Mouse (Mus musculus) T-helper 1 cell (primary cell): ENCODE measurements at regions not wholly inside any gene's neighbourhood (a gene's known extent, or its start where the extent isn't known, plus 50 kb on each side); places are given as distances from the start of the nearest gene placed in this dataset.
"Not testable (repeated sequence)": the region's sequence is repeated elsewhere in the genome, so short reads cannot be mapped to it uniquely, and the experiment has no call there.

Source experiments
- in situ Hi-C: fragments of 300-600 bp; cut with MboI, MseI; formaldehyde crosslinking; loops from one replicate; pipeline ENCODE4 v1.15.1; 2025; ENCODE audit warnings: high pct_unique_total_duplicates

DNA sequence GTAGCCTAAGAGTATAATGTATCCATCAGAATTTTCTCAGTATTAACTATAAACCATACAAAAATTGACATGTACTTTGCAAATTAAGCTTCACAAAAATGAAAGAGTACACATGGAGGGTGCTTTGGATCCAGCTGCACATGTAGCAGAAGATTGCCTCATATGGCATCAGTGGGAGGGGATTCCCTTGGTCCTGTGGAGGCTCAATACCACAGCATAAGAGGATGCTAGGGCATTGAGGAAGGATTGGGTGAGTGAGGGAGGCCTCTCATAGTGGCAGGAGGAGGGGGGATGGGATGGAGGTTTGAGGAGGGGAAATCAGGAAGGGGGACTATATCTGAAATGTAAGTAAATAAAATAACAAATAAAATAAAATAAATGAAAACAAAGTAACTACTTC lies 301.7 kb upstream of the Cntn5 start:
- in situ Hi-C loops: no loop called here

DNA sequence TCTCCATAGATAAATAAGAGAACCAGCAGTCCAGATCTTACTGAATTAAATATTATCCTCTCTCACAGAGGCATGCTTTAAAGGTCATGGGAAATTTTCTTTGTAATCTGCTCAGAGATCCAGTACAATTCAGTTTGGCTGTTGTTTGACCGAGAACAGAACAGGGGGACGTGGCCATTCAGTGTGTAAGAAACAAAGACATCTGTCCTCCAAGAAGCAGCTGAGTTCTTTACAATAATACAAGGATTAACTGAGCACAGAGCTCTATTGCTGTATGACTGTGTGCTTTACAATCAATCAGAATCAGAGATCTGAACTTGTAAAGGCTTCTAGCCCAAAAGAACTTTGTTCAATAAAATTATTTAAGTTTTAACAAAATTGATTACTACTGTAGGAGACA lies 287.6 kb upstream of the Cntn5 start:
- in situ Hi-C loops: no loop called here

DNA sequence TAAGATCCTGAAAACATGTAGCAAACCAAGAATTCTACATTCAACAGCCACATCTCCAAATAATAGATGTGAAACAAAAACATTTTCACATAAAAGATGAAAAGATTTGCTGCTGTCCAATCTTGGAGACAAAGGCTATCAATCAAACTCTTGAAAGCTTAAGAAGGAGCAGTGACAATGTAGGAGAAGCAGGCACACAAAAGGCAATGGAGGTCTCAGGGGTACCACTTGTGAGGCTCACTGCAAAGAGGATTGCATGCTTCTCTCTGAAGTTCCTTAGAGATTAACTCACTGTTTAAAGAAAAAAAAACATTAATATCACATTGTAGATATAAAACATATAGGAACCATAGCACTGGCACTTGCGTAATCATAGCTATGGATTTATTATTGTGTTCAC lies 241.2 kb upstream of the Cntn5 start:
- in situ Hi-C loops: loop anchor here (10.0 kb wide), 1 partner anchor 629 kb away; no protein-coding TSS in a partner anchor

DNA sequence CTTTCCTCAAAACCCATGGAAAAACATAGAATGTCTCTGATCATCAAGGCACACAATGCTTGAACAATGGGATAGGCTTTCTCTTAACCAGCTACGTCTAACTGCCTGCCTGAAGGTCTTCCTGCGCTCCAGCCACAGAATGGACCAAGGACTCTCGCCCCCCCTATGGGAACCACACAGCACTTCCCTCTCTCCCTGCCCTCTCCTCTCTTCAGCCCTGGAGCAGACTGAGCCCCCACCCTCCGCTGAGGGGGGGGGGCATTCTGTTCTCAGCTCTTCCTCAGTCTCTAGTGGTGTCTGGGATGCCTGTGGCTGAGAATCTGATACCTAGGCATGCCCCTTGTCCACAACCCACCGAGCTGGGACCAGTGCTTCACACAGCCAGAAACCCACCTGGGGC lies 222.3 kb upstream of the Cntn5 start:
- in situ Hi-C loops: no loop called here

DNA sequence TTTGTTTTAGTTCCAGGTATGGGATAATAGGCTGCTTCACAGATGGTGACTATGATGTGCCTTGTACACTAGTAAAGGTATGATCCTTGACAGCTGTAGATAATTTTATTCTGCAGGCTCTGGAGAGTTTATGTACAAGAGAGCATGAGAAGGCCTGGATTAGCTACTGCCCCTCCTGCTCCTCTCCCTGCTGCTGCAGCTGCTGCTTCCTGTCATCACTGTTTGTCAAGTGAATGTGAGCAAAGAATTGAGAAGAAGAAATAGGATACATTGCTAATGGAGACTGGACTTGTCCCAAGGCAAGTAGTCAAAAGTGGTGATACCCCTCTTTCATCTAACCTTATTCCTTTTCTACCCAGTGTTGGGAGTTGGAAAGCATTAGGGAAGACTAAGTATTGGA lies 214.6 kb upstream of the Cntn5 start:
- in situ Hi-C loops: no loop called here

DNA sequence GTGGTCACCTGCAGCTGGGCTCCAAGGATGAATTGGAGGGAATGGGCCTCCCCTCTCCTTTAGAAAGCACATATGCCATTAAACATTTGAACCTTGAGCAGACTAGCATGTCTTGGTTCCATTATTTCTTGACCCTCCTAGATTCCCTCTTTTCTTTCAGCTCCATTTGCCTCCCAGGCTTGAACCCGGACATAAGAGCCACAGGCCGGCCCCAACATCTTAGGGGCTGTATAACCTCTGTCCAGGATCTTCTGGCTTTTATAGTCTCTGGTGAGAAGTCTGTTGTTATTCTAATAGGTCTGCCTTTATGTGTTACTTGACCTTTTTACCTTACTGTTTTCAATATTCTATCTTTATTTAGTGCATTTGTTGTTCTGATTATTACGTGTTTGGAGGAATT lies 203.3 kb upstream of the Cntn5 start:
- in situ Hi-C loops: loop anchor here (10.0 kb wide), 1 partner anchor 757 kb away; no protein-coding TSS in a partner anchor

DNA sequence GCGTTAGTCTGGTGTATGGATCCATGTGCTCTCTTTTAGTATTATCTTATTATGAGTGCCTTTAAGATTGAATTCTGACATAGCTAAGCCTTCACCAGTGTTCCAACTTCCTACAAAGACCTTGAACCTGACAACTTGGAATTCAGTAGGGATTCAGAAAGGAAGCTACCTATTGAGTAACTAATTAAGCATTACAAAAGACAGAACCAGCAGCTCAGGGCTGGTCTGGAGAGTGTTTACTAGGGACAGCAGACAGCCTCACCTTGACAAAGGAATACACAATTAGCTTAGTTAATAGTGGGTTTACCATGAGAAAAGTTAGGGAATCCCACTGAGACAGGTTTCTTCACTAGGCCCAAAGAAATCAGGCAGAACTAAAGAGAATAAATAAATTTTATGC lies 202.6 kb upstream of the Cntn5 start:
- in situ Hi-C loops: loop anchor here (10.0 kb wide), 1 partner anchor 758 kb away; no protein-coding TSS in a partner anchor

DNA sequence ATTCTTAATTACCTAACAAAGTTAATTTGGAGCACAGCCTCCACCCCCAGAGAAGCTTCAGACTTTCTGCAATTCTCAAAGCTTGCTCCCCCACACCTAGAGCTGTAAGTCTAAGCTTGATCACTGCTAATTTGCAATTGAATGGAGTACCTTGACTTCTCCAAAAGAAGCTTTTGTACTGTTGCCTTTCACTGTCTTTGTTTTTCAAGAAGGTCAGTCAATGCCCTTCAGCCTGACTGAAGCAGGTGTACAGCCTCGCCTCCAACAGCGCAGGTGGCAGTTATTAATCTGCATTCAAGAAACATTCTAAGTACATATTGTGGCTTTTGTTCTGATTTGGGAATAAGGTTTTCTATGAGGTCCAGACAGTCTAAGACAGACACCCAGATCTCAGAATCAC lies 201.7 kb upstream of the Cntn5 start:
- in situ Hi-C loops: loop anchor here (10.0 kb wide), 1 partner anchor 759 kb away; no protein-coding TSS in a partner anchor

DNA sequence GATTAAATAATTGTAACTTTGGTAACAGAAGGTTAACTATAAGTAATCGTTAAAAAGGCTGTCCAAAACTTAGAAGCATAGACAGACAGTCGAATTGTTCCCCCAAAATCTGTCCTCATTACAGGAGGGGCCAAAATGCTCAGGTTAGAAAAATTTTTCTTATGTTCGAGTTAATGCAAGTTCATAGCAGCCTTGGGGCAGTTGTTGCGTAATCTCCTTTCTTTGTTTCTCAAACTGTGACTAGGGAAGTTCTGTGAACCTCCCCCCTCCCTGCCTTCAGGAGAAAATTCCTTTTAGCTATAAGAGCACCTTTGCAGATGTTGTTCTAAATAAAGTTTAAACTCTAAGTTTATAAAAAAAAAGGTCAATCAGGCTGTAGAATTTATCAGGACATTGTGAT lies 198.9 kb upstream of the Cntn5 start:
- in situ Hi-C loops: loop anchor here (10.0 kb wide), 1 partner anchor 761 kb away; no protein-coding TSS in a partner anchor

DNA sequence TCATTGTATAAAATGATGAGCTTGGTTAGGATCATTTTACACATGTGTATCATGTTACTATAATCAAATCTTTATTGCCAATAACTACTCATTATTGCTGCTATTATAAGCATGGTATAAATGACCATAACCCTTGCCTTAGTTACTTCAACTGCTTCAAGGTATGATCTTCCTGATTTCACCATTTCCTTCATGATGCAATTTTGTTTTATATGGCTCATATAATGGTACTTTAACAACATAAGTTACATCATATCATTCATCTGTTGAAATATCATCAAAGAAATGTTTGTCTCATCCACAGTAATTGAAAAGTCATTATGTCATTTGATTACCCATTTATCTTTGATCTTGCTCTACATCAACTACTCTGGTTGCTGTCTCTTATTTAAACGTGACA lies 188.3 kb upstream of the Cntn5 start:
- in situ Hi-C loops: no loop called here

DNA sequence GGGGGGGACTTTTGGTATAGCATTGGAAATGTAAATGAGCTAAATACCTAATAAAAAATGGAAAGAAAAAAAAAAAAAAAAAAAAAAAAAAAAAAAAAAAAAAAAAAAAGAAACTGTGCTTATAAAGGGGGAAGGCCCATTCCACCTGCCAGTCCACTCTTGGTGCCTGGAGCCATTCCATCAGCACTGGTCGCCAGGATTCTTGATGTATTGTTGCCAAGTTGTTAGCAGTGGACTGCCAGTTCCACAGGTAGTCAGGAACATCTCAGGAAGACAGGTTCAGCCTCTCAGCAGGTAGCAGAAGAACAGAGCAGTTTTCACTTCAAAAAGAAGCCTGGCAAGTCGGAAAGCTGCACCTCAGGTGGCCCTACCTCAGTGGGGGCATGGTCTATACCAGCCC lies 162.6 kb upstream of the Cntn5 start:
- in situ Hi-C loops: not testable (repeated sequence)

DNA sequence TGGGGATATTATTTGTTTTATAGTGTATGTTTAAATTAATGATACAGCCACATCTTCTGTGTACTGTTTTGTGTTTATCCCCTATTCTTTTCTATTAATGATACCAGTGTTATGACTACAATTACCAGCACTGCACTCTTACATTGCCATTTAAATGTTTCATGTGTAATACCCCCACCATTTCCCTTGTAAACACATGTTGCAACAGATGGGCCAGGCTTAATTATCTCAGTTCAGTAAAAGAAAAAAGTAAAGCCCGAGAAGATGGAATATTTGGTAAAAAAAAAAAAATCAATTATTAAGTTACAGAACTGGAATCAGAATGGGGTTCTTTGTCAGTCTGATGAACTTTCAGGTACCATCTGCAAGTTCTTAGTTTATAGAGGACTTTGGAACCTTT lies 158.3 kb upstream of the Cntn5 start:
- in situ Hi-C loops: no loop called here
